Mouse (Mus musculus) heart, embryonic 14.5 days (tissue): ENCODE measurements around the gene Tspo2. TPM values are rescaled to one million over a fixed set of nuclear protein-coding genes. Genes with fewer than 3 reads are reported as not detected.

ENCODE experiments used
- ATAC-seq: fragments of 200-750 bp; cut with Nextera tagmentation; 2 replicates; pipeline ENCODE4 v1.8.0; 2017; ENCODE audit warnings: low read depth, moderate TSS enrichment; ENCODE audit not compliant: insufficient number of reproducible peaks, insufficient read depth, low FRiP score
- H3K27ac ChIP-seq, 2 experiments: fragments of 200-500 bp in 1 of 2; fragments of 300-500 bp in 1 of 2; sonication (generic) in 1 of 2; replicated peaks in 1 of 2; 2 replicates each; pipeline ENCODE4 v1.5.1; 2012 to 2014; ENCODE audit warnings: low read depth in 2 of 2, low read length in 2 of 2, control low read depth in 1 of 2, mild to moderate bottlenecking in 1 of 2, mixed read lengths in 1 of 2; ENCODE audit not compliant: control insufficient read depth in 1 of 2, insufficient read depth in 1 of 2
- H3K27me3 ChIP-seq: fragments of 300-500 bp; sonication (generic); 2 replicates; pipeline ENCODE4 v1.6.1; 2014; ENCODE audit warnings: mild to moderate bottlenecking, low read length, control low read depth; ENCODE audit not compliant: control insufficient read depth, insufficient read depth
- H3K36me3 ChIP-seq: fragments of 300-500 bp; sonication (generic); 2 replicates; pipeline ENCODE4 v1.6.1; 2014; ENCODE audit warnings: mild to moderate bottlenecking, control low read depth, low read length, mixed read lengths; ENCODE audit not compliant: control insufficient read depth, insufficient read depth
- H3K4me1 ChIP-seq, 2 experiments: fragments of 200-500 bp in 1 of 2; fragments of 300-500 bp in 1 of 2; sonication (generic) in 1 of 2; 2 replicates each; pipeline ENCODE4 v1.6.1; 2012 to 2014; ENCODE audit warnings: low read length in 2 of 2, control low read depth in 1 of 2, mixed read lengths in 1 of 2; ENCODE audit not compliant: control insufficient read depth in 2 of 2, insufficient read depth in 2 of 2
- H3K4me2 ChIP-seq: fragments of 300-500 bp; sonication (generic); 2 replicates; pipeline ENCODE4 v1.6.1; 2014; ENCODE audit warnings: mild to moderate bottlenecking, low read length
- H3K4me3 ChIP-seq, 2 experiments: fragments of 200-500 bp in 1 of 2; fragments of 300-500 bp in 1 of 2; sonication (generic) in 1 of 2; 2 replicates each; pipeline ENCODE4 v1.5.1; 2012 to 2014; ENCODE audit warnings: low read length in 2 of 2, mild to moderate bottlenecking in 2 of 2, control low read depth in 1 of 2, low read depth in 1 of 2, moderate library complexity in 1 of 2; ENCODE audit not compliant: control insufficient read depth in 1 of 2, insufficient read depth in 1 of 2
- H3K9ac ChIP-seq: fragments of 300-500 bp; sonication (generic); 2 replicates; pipeline ENCODE4 v1.6.1; 2014; ENCODE audit warnings: mild to moderate bottlenecking, low read length
- H3K9me3 ChIP-seq: fragments of 300-500 bp; sonication (generic); 2 replicates; pipeline ENCODE4 v1.6.1; 2016; ENCODE audit warnings: low read length, control low read depth; ENCODE audit not compliant: control insufficient read depth
- WGBS: fragments of 180-500 bp; shearing (Covaris S2); extraction: QIAGEN DNeasy Blood & Tissue Kit; methylation state at CpG from one replicate; pipeline ENCODE4 v1.1.7; 2014; 5-methylcytosine and 5-hydroxymethylcytosine counted together
- polyA plus RNA-seq: library from polyadenylated mRNA; unstranded; fragments of >200 nt; fragmentation: Nextera tagmentation; extraction: Ambion mirVana; gene quantifications from 2 replicates; pipeline ENCODE4 v1.2.1, GENCODE M21; 2014

The Tspo2 gene
- polyA plus RNA-seq, 1 experiment from 2014 or later = 3.6 TPM

- peak overlapping the region in 1 of 2 experiments; percentile 94; a peak in 3 of 4 replicates for H3K27ac ChIP-seq
- peaks cover 46 to 57% of the 10 kb centered on the region in 2 experiments for H3K4me1 ChIP-seq
Observed at GRCm38 (mm10) chr17:48433689-48434330, 17.5 kb downstream of the Tspo2 start.

GRCm38 (mm10) chr17:48433006-48433655 lies 18.2 kb downstream of the Tspo2 start:
- Histone ChIP-seq H3K9me3 (no peaks in the 10 kb centered on the region), H3K9ac (no peak overlapping the region; the same call in 1 of the 2 replicates), H3K27me3 (no peaks in the 10 kb centered on the region), H3K4me3 (no peak overlapping the region; a peak in 1 of 4 replicates), H3K4me1 (peaks cover 50 to 64% of the 10 kb centered on the region in 2 experiments), H3K36me3 (peaks cover 13% of the 10 kb centered on the region), H3K27ac (peak overlapping the region; percentile 88 to 94), H3K4me2 (peak overlapping the region; percentile 76)
- no peak for ATAC-seq
- 62% methylated on average over 20 of the region's 20 CpGs for WGBS

More at GRCm38 (mm10) chr17:48433689-48434330, 17.5 kb downstream of the Tspo2 start:
- no peak for ATAC-seq
- Histone ChIP-seq H3K36me3 (peaks cover 10% of the 10 kb centered on the region), H3K9ac (no peak overlapping the region), H3K4me2 (no peak overlapping the region), H3K9me3 (no peaks in the 10 kb centered on the region), H3K27me3 (no peaks in the 10 kb centered on the region), H3K4me3 (no peak overlapping the region)
- 41% methylated on average over 6 of the region's 6 CpGs for WGBS

GRCm38 (mm10) chr17:48432158-48432980 lies 19.0 kb downstream of the Tspo2 start, which contains the start of gene Apobec2:
Apobec2 (minus strand) TSS chr17:48432930.
- Histone ChIP-seq H3K9ac (peak within 1 kb of the TSS; percentile 79), H3K9me3 (no peaks in the 10 kb centered on the region), H3K36me3 (peaks cover 16% of the 10 kb centered on the region), H3K4me2 (peak within 1 kb of the TSS; percentile 76), H3K27ac (peak within 1 kb of the TSS; percentile 94 to 96), H3K27me3 (no peaks in the 10 kb centered on the region), H3K4me1 (peaks cover 46 to 66% of the 10 kb centered on the region in 2 experiments), H3K4me3 (peak within 1 kb of the TSS; percentile 56)
- WGBS = 11% methylated on average over 16 of the region's 16 CpGs
- peak; percentile 72 for ATAC-seq

GRCm38 (mm10) chr17:48431054-48431453 lies 20.3 kb downstream of the Tspo2 start:
- H3K36me3 ChIP-seq = peaks cover 16% of the 10 kb centered on the region
- H3K4me3 ChIP-seq = peak overlapping the region; percentile 56
- peaks cover 45 to 66% of the 10 kb centered on the region in 2 experiments for H3K4me1 ChIP-seq
- no peaks in the 10 kb centered on the region for H3K27me3 ChIP-seq
- H3K9ac ChIP-seq = peak overlapping the region; percentile 79
- WGBS = 29% methylated on average over 5 of the region's 5 CpGs
- H3K27ac ChIP-seq = peak overlapping the region; percentile 94 to 96
- H3K4me2 ChIP-seq = peak overlapping the region; percentile 76
- no peaks in the 10 kb centered on the region for H3K9me3 ChIP-seq
- no peak for ATAC-seq

- 8% methylated on average over 5 of the region's 5 CpGs for WGBS
- ATAC-seq = peak; percentile 48; the same call in 1 of the 2 replicates
- H3K9me3 ChIP-seq = no peaks in the 10 kb centered on the region
- peak overlapping the region; percentile 35 to 56 for H3K4me3 ChIP-seq
- H3K4me2 ChIP-seq = peak overlapping the region; percentile 76
- H3K27me3 ChIP-seq = no peaks in the 10 kb centered on the region
- H3K4me1 ChIP-seq = peaks cover 45 to 66% of the 10 kb centered on the region in 2 experiments
- H3K27ac ChIP-seq = peak overlapping the region; percentile 84 to 94; a peak in 3 of 4 replicates
- H3K36me3 ChIP-seq = peaks cover 16% of the 10 kb centered on the region
- H3K9ac ChIP-seq = peak overlapping the region; percentile 79
Observed at GRCm38 (mm10) chr17:48430394-48430793, 20.9 kb downstream of the Tspo2 start.

- peak overlapping the region; percentile 54 for H3K9ac ChIP-seq
- no peaks in the 10 kb centered on the region for H3K27me3 ChIP-seq
- peaks cover 40 to 58% of the 10 kb centered on the region in 2 experiments for H3K4me1 ChIP-seq
- H3K4me2 ChIP-seq = peak overlapping the region; percentile 76
- no peaks in the 10 kb centered on the region for H3K9me3 ChIP-seq
- 50% methylated on average over 11 of the region's 11 CpGs for WGBS
- peak overlapping the region; percentile 56 to 80; a peak in 3 of 4 replicates for H3K27ac ChIP-seq
- ATAC-seq = no peak
- H3K4me3 ChIP-seq = no peak overlapping the region
- H3K36me3 ChIP-seq = peaks cover 38% of the 10 kb centered on the region
Observed at GRCm38 (mm10) chr17:48427852-48428530, 23.3 kb downstream of the Tspo2 start.
